Mouse (Mus musculus): ENCODE measurements around the gene Hnrnpu.

- no peak for TF ChIP-seq CTCF (IDR thresholded peaks at IDR 0.05; ENCODE audit: low read depth, low read length)
- peak; percentile 98 for TF ChIP-seq POLR2A (IDR thresholded peaks at IDR 0.05; ENCODE audit: extremely low read depth, insufficient read depth, low read length)
Measured at GRCm38 (mm10) chr1:178337551-178338317, at the start of gene Hnrnpu.

Measured in liver, adult 2 months (tissue).